Mouse (Mus musculus): ENCODE results near the gene Sik3. TPM values are rescaled to one million over a fixed set of nuclear protein-coding genes. Genes with fewer than 3 reads are reported as not detected.

The Sik3 gene
- polyA plus RNA-seq, 2 experiments, result 13.7 to 23.9 TPM

GRCm38 (mm10) chr9:46026058-46026849 is 13.6 kb downstream of the Sik3 start:
- Histone ChIP-seq H3K9ac (ENCODE audit: low read depth, low read length, severe bottlenecking) (no peak overlapping the region), H3K36me3 (ENCODE audit: control insufficient read depth, insufficient read depth, low read length) (no peaks in the 10 kb centered on the region), H3K27me3 (ENCODE audit: control insufficient read depth, insufficient read depth, low read length) (no peaks in the 10 kb centered on the region), H3K4me2 (replicated peaks; ENCODE audit: low read depth, low read length, severe bottlenecking) (no peak overlapping the region), H3K27ac (replicated peaks; ENCODE audit: low read depth, low read length) (no peak overlapping the region), H3K4me3 (replicated peaks; ENCODE audit: low read length) (no peak overlapping the region), H3K4me1 (ENCODE audit: control insufficient read depth, insufficient read depth, low read length) (peaks cover 13% of the 10 kb centered on the region), H3K9me3 (ENCODE audit: control insufficient read depth, low read length) (no peaks in the 10 kb centered on the region)
- ATAC-seq (ENCODE audit: low FRiP score, low read depth) (no peak), DNase-seq (ENCODE audit: low spot score) (no peak)
- WGBS, result 85% methylated on average over 9 of the region's 9 CpGs
- TF ChIP-seq POLR2A (IDR thresholded peaks at IDR 0.05; ENCODE audit: borderline replicate concordance, extremely low read depth, insufficient read depth, insufficient read length), result no peak

DNA sequence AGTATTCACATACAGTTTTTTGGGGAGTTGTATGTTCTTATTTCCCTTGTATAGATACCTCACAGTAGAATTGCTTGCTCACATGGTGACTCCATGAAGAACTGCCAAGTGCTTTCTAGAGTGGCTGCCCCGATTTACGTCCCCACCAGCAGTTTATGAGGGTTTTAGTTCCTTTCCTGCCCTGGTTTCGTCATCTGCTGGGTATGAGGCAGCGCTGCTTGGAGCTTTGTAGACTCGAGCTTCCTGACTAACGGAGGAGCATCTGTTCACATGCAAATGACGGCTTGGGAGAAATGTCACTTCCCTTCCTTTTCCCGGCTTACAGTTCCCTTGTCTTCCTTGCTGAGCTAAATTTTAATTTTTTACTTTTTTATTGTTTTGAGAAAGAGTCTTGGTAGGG is 15.4 kb downstream of the Sik3 start:
- Histone ChIP-seq H3K4me3 (replicated peaks; ENCODE audit: low read length) (no peak overlapping the region), H3K4me1 (ENCODE audit: control insufficient read depth, insufficient read depth, low read length) (peaks cover 28% of the 10 kb centered on the region), H3K9ac (ENCODE audit: low read depth, low read length, severe bottlenecking) (no peak overlapping the region), H3K36me3 (ENCODE audit: control insufficient read depth, insufficient read depth, low read length) (no peaks in the 10 kb centered on the region), H3K27ac (replicated peaks; ENCODE audit: low read depth, low read length) (no peak overlapping the region), H3K4me2 (replicated peaks; ENCODE audit: low read depth, low read length, severe bottlenecking) (no peak overlapping the region), H3K9me3 (ENCODE audit: control insufficient read depth, low read length) (no peaks in the 10 kb centered on the region), H3K27me3 (ENCODE audit: control insufficient read depth, insufficient read depth, low read length) (no peaks in the 10 kb centered on the region)
- no peak for TF ChIP-seq POLR2A (IDR thresholded peaks at IDR 0.05; ENCODE audit: borderline replicate concordance, extremely low read depth, insufficient read depth, insufficient read length)
- ATAC-seq (ENCODE audit: low FRiP score, low read depth) (no peak), DNase-seq (ENCODE audit: low spot score) (no peak)
- 23% methylated on average over 8 of the region's 8 CpGs for WGBS

DNA sequence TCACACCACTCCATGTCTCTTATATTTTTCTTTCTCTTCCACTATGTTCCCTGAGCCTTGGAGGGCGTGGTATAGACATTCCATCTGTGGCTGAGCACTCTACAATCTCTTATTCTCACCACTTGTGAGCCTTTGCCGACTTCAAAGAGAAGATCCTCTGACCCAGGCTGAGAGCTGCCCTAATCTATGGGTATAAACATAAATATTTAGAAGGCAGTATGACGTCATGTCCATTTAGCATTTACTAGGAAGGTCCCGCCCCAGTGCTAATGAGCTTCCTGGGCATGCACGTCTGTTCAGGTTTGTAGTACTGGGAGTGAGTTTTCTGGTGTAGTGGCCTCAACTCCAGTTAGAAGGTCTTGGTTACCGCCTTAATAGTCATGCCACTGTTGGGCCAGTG is 16.9 kb downstream of the Sik3 start:
- H3K4me1 ChIP-seq (ENCODE audit: control insufficient read depth, insufficient read depth, low read length), result peaks cover 32% of the 10 kb centered on the region
- 59% methylated on average over 6 of the region's 6 CpGs for WGBS
- no peak overlapping the region for H3K27ac ChIP-seq (replicated peaks; ENCODE audit: low read depth, low read length)
- no peak overlapping the region for H3K4me2 ChIP-seq (replicated peaks; ENCODE audit: low read depth, low read length, severe bottlenecking)
- TF ChIP-seq POLR2A (IDR thresholded peaks at IDR 0.05; ENCODE audit: borderline replicate concordance, extremely low read depth, insufficient read depth, insufficient read length), result no peak
- no peaks in the 10 kb centered on the region for H3K27me3 ChIP-seq (ENCODE audit: control insufficient read depth, insufficient read depth, low read length)
- ATAC-seq (ENCODE audit: low FRiP score, low read depth) (no peak), DNase-seq (ENCODE audit: low spot score) (no peak)
- no peak overlapping the region for H3K9ac ChIP-seq (ENCODE audit: low read depth, low read length, severe bottlenecking)
- H3K9me3 ChIP-seq (ENCODE audit: control insufficient read depth, low read length), result no peaks in the 10 kb centered on the region
- no peak overlapping the region for H3K4me3 ChIP-seq (replicated peaks; ENCODE audit: low read length)
- no peaks in the 10 kb centered on the region for H3K36me3 ChIP-seq (ENCODE audit: control insufficient read depth, insufficient read depth, low read length)

GRCm38 (mm10) chr9:46030184-46030583 is 17.6 kb downstream of the Sik3 start:
- DNase-seq (ENCODE audit: low spot score) (no peak), ATAC-seq (ENCODE audit: low FRiP score, low read depth) (no peak)
- Histone ChIP-seq H3K4me2 (replicated peaks; ENCODE audit: low read depth, low read length, severe bottlenecking) (no peak overlapping the region), H3K4me1 (ENCODE audit: control insufficient read depth, insufficient read depth, low read length) (peaks cover 36% of the 10 kb centered on the region), H3K9me3 (ENCODE audit: control insufficient read depth, low read length) (no peaks in the 10 kb centered on the region), H3K9ac (ENCODE audit: low read depth, low read length, severe bottlenecking) (no peak overlapping the region), H3K4me3 (replicated peaks; ENCODE audit: low read length) (no peak overlapping the region), H3K27me3 (ENCODE audit: control insufficient read depth, insufficient read depth, low read length) (no peaks in the 10 kb centered on the region), H3K36me3 (ENCODE audit: control insufficient read depth, insufficient read depth, low read length) (no peaks in the 10 kb centered on the region), H3K27ac (replicated peaks; ENCODE audit: low read depth, low read length) (no peak overlapping the region)
- 71% methylated on average over 5 of the region's 5 CpGs for WGBS
- TF ChIP-seq POLR2A (IDR thresholded peaks at IDR 0.05; ENCODE audit: borderline replicate concordance, extremely low read depth, insufficient read depth, insufficient read length), result no peak

- no peak overlapping the region for H3K4me2 ChIP-seq (replicated peaks; ENCODE audit: low read depth, low read length, severe bottlenecking)
- H3K4me3 ChIP-seq (replicated peaks; ENCODE audit: low read length), result no peak overlapping the region
- no peak overlapping the region for H3K27ac ChIP-seq (replicated peaks; ENCODE audit: low read depth, low read length)
- DNase-seq (ENCODE audit: low spot score) (no peak), ATAC-seq (ENCODE audit: low FRiP score, low read depth) (no peak)
- no peak for TF ChIP-seq POLR2A (IDR thresholded peaks at IDR 0.05; ENCODE audit: borderline replicate concordance, extremely low read depth, insufficient read depth, insufficient read length)
- no peaks in the 10 kb centered on the region for H3K36me3 ChIP-seq (ENCODE audit: control insufficient read depth, insufficient read depth, low read length)
- H3K9ac ChIP-seq (ENCODE audit: low read depth, low read length, severe bottlenecking), result no peak overlapping the region
- peaks cover 42% of the 10 kb centered on the region for H3K4me1 ChIP-seq (ENCODE audit: control insufficient read depth, insufficient read depth, low read length)
- H3K27me3 ChIP-seq (ENCODE audit: control insufficient read depth, insufficient read depth, low read length), result no peaks in the 10 kb centered on the region
- 52% methylated on average over 6 of the region's 6 CpGs for WGBS
- H3K9me3 ChIP-seq (ENCODE audit: control insufficient read depth, low read length), result no peaks in the 10 kb centered on the region
Measured at GRCm38 (mm10) chr9:46030968-46031367, 18.3 kb downstream of the Sik3 start.
